Mouse (Mus musculus) ES-Bruce4 (cell line): Measurements from ENCODE around the gene Bag6.

Experiments used
- CTCF ChIP-seq: IDR thresholded peaks from one replicate; pipeline ENCODE4 v1.8.1; 2011; ENCODE audit warnings: low read depth, low read length
- EP300 ChIP-seq: IDR thresholded peaks from 2 replicates; pipeline ENCODE4 v1.6.1; 2011; ENCODE audit warnings: low read depth, low read length; ENCODE audit not compliant: insufficient read depth
- POLR2A ChIP-seq: IDR thresholded peaks from one replicate; pipeline ENCODE4 v1.8.1; 2011; ENCODE audit warnings: low read length; ENCODE audit not compliant: insufficient read depth

- TF ChIP-seq POLR2A: no peak
- no peak for TF ChIP-seq EP300
- no peak for TF ChIP-seq CTCF
Observed at GRCm38 (mm10) chr17:35157254-35157653, 22.3 kb downstream of the Bag6 start.
